Mouse (Mus musculus) heart, embryonic 11.5 days (tissue): ENCODE data around the gene Prss50. TPM values are rescaled to one million over a fixed set of nuclear protein-coding genes. Genes with fewer than 3 reads are reported as not detected.

Source experiments
- ATAC-seq: fragments of 200-750 bp; cut with Nextera tagmentation; replicated peaks from 2 replicates; pipeline ENCODE4 v1.8.0; 2017; ENCODE audit warnings: moderate library complexity; ENCODE audit not compliant: insufficient number of reproducible peaks, low FRiP score, low TSS enrichment
- H3K27ac ChIP-seq: fragments of 300-500 bp; sonication (generic); 2 replicates; pipeline ENCODE4 v1.5.1; 2014; ENCODE audit warnings: mild to moderate bottlenecking, low read depth, low read length
- H3K27me3 ChIP-seq: fragments of 300-500 bp; sonication (generic); 2 replicates; pipeline ENCODE4 v1.6.1; 2014; ENCODE audit warnings: mild to moderate bottlenecking, low read length, mixed read lengths; ENCODE audit not compliant: control insufficient read depth, insufficient read depth
- H3K36me3 ChIP-seq: fragments of 300-500 bp; sonication (generic); 2 replicates; pipeline ENCODE4 v1.6.1; 2014; ENCODE audit warnings: mild to moderate bottlenecking, low read length, moderate library complexity, mixed read lengths; ENCODE audit not compliant: control insufficient read depth, insufficient read depth
- H3K4me1 ChIP-seq: fragments of 300-500 bp; sonication (generic); 2 replicates; pipeline ENCODE4 v1.6.1; 2014; ENCODE audit warnings: low read length; ENCODE audit not compliant: control insufficient read depth, insufficient read depth
- H3K4me2 ChIP-seq: fragments of 300-500 bp; sonication (generic); 2 replicates; pipeline ENCODE4 v1.6.1; 2014; ENCODE audit warnings: mild to moderate bottlenecking, moderate library complexity
- H3K4me3 ChIP-seq: fragments of 300-500 bp; sonication (generic); 2 replicates; pipeline ENCODE4 v1.5.1; 2014; ENCODE audit warnings: low read depth, low read length
- H3K9ac ChIP-seq: fragments of 300-500 bp; sonication (generic); 2 replicates; pipeline ENCODE4 v1.6.1; 2014; ENCODE audit warnings: mild to moderate bottlenecking, low read depth, low read length, moderate library complexity
- H3K9me3 ChIP-seq: fragments of 300-500 bp; sonication (generic); replicated peaks from 2 replicates; pipeline ENCODE4 v1.6.1; 2016; ENCODE audit warnings: low read length; ENCODE audit not compliant: control insufficient read depth
- WGBS: fragments of 180-500 bp; shearing (Covaris S2); extraction: QIAGEN DNeasy Blood & Tissue Kit; methylation state at CpG from one replicate; pipeline ENCODE4 v1.1.7; 2014; ENCODE audit not compliant: insufficient replicate concordance; 5-methylcytosine and 5-hydroxymethylcytosine counted together
- polyA plus RNA-seq: library from polyadenylated mRNA; unstranded; fragments of >200 nt; fragmentation: Nextera tagmentation; extraction: Ambion mirVana; gene quantifications from 2 replicates; pipeline ENCODE4 v1.2.1, GENCODE M21; 2014

The Prss50 gene
- polyA plus RNA-seq, 1 experiment from 2014 or later, result 1.6 TPM

GRCm38 (mm10) chr9:110834411-110834810 is 23.4 kb upstream of the Prss50 start, which contains the start of gene Prss45:
Gene Prss45 (plus strand): TSS chr9:110834588.
- WGBS, result 63% methylated on average over 19 of the region's 19 CpGs
- no peak within 1 kb of the TSS for H3K4me3 ChIP-seq

GRCm38 (mm10) chr9:110834961-110835360 is 22.8 kb upstream of the Prss50 start:
- Histone ChIP-seq H3K9ac (no peak overlapping the region), H3K4me1 (no peaks in the 10 kb centered on the region), H3K4me3 (no peak overlapping the region), H3K4me2 (peak overlapping the region; percentile 20; the same call in 1 of the 2 replicates), H3K27me3 (no peaks in the 10 kb centered on the region), H3K27ac (no peak overlapping the region), H3K36me3 (no peaks in the 10 kb centered on the region), H3K9me3 (no peaks in the 10 kb centered on the region)
- 24% methylated on average over 10 of the region's 10 CpGs for WGBS
- ATAC-seq, result no peak

More at GRCm38 (mm10) chr9:110834411-110834810, 23.4 kb upstream of the Prss50 start, which contains the start of gene Prss45:
- H3K27me3 ChIP-seq, result no peaks in the 10 kb centered on the region
- no peak within 1 kb of the TSS for H3K27ac ChIP-seq
- H3K9ac ChIP-seq, result no peak within 1 kb of the TSS
- H3K4me2 ChIP-seq, result peak within 1 kb of the TSS; percentile 20; the same call in 1 of the 2 replicates
- ATAC-seq, result no peak
- no peaks in the 10 kb centered on the region for H3K4me1 ChIP-seq
- H3K9me3 ChIP-seq, result no peaks in the 10 kb centered on the region
- H3K36me3 ChIP-seq, result no peaks in the 10 kb centered on the region

DNA sequence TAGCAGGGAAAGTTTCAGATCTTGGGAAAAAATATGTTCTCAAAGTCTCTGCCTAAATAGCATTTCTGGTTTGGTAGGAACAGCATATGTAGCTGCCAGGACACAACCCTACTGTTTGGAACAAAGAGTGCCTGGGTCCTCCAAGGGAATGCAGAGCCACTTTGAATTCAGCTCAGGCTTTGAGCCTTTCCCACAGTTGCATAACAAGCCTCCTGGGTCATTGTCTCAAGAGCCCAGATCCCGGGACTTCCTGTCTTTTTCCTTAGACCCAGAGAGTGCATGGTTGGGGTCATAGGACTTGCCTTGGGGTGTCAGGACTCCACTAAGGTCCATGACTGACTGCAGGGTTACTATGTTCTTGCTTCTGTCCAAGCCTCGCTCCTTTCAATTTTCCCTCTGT is 21.7 kb upstream of the Prss50 start:
- Histone ChIP-seq H3K4me2 (no peak overlapping the region), H3K27me3 (no peaks in the 10 kb centered on the region), H3K9ac (no peak overlapping the region), H3K27ac (no peak overlapping the region), H3K4me1 (no peaks in the 10 kb centered on the region), H3K36me3 (no peaks in the 10 kb centered on the region), H3K4me3 (no peak overlapping the region), H3K9me3 (no peaks in the 10 kb centered on the region)
- WGBS, result 68% methylated on average over 2 of the region's 2 CpGs
- no peak for ATAC-seq

DNA sequence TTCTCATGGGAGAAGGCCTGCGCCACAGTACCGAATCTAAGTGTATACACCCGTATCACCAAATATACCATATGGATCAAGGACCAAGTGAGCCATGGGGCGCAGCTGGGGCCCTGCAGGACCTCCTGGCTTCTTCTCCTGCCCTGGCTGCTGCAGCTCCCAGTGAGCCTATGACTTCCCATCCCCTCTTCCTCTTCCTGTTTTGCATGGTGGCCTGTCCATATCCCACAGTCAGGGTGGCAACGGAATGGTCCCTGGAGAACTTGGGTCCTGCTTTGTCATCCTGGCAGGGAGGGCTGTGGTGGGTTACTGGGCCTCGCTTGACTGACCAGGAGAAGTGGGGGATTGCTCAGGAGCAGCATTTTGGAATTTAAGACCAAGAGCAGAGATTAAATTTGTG is 16.9 kb upstream of the Prss50 start:
- Histone ChIP-seq H3K27me3 (no peaks in the 10 kb centered on the region), H3K4me1 (no peaks in the 10 kb centered on the region), H3K4me3 (no peak overlapping the region), H3K27ac (no peak overlapping the region), H3K9ac (no peak overlapping the region), H3K9me3 (no peaks in the 10 kb centered on the region), H3K36me3 (no peaks in the 10 kb centered on the region), H3K4me2 (no peak overlapping the region)
- ATAC-seq, result no peak
- WGBS, result 72% methylated on average over 6 of the region's 6 CpGs

GRCm38 (mm10) chr9:110841438-110841837 is 16.3 kb upstream of the Prss50 start:
- Histone ChIP-seq H3K4me3 (no peak overlapping the region), H3K4me1 (no peaks in the 10 kb centered on the region), H3K9me3 (no peaks in the 10 kb centered on the region), H3K9ac (no peak overlapping the region), H3K27me3 (no peaks in the 10 kb centered on the region), H3K36me3 (no peaks in the 10 kb centered on the region), H3K27ac (no peak overlapping the region), H3K4me2 (no peak overlapping the region)
- WGBS, result 72% methylated on average over 2 of the region's 2 CpGs
- no peak for ATAC-seq

DNA sequence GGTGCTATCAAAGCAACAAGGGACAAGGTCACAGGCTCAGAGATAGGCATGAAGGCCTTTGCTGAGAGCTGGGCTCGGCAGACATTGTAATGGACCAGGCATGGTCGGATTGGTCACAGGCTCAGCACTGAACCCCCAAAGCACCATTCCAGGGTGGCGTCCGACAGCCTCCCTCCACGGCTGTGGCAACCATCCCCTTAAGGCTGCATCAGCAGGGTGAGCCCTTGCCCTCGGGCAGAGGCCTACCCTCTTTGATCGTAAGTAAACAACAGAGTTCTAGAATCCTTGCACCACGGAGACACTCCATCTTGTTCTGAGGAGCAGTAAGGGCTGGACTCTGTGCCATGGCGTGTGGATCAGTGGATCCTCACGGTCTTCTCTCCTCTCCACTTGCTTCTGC is 13.6 kb upstream of the Prss50 start, which contains the start of gene Prss46:
Gene Prss46 (plus strand): TSS at position 301 of the 400 bp plus-strand sequence.
- Histone ChIP-seq H3K27me3 (no peaks in the 10 kb centered on the region), H3K36me3 (no peaks in the 10 kb centered on the region), H3K4me3 (no peak within 1 kb of the TSS), H3K27ac (no peak within 1 kb of the TSS), H3K9me3 (no peaks in the 10 kb centered on the region), H3K4me1 (no peaks in the 10 kb centered on the region), H3K4me2 (no peak within 1 kb of the TSS), H3K9ac (no peak within 1 kb of the TSS)
- 77% methylated on average over 10 of the region's 10 CpGs for WGBS
- ATAC-seq, result no peak

GRCm38 (mm10) chr9:110849162-110849561 is 8.6 kb upstream of the Prss50 start:
- no peak for ATAC-seq

DNA sequence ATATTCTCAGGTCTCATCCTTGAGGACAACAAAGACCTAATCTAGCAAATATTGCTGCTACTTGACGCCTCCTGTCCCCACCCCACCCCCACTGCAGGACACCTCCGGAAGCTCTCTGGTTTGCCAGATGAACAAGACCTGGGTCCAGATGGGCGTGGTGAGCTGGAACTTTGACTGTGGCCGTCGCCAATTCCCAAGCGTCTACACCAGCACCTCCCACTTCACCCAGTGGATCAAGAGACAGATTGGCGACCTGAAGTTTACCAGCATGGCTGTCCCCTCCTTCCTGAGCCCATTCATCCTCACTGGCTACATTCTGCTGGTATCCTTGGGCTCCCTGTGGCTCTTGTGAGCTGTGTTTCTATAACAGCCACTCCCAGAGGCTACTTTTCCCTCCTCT is 1.9 kb upstream of the Prss50 start:
- ATAC-seq, result no peak
- H3K27me3 ChIP-seq, result peaks cover 17% of the 10 kb centered on the region

More at GRCm38 (mm10) chr9:110849162-110849561, 8.6 kb upstream of the Prss50 start:
- H3K4me1 ChIP-seq, result no peaks in the 10 kb centered on the region
- no peak overlapping the region for H3K4me3 ChIP-seq
- H3K4me2 ChIP-seq, result no peak overlapping the region
- H3K9ac ChIP-seq, result no peak overlapping the region
- no peaks in the 10 kb centered on the region for H3K27me3 ChIP-seq
- no peaks in the 10 kb centered on the region for H3K36me3 ChIP-seq
- no peak overlapping the region for H3K27ac ChIP-seq
- no peaks in the 10 kb centered on the region for H3K9me3 ChIP-seq
- WGBS, result 68% methylated on average over 7 of the region's 7 CpGs

GRCm38 (mm10) chr9:110856920-110857319 is 847 bp upstream of the Prss50 start:
- H3K4me1 ChIP-seq, result peaks cover 5% of the 10 kb centered on the region
- 26% methylated on average over 4 of the region's 4 CpGs for WGBS

More for the DNA sequence above, 1.9 kb upstream of the Prss50 start:
- Histone ChIP-seq H3K4me3 (no peak overlapping the region), H3K9ac (no peak overlapping the region), H3K27ac (no peak overlapping the region), H3K4me1 (peaks cover 5% of the 10 kb centered on the region), H3K36me3 (no peaks in the 10 kb centered on the region), H3K9me3 (no peaks in the 10 kb centered on the region), H3K4me2 (no peak overlapping the region)
- WGBS, result 58% methylated on average over 7 of the region's 7 CpGs

More at GRCm38 (mm10) chr9:110856920-110857319, 847 bp upstream of the Prss50 start:
- no peak overlapping the region for H3K4me2 ChIP-seq
- H3K27ac ChIP-seq, result no peak overlapping the region
- H3K27me3 ChIP-seq, result peaks cover 17% of the 10 kb centered on the region
- H3K9me3 ChIP-seq, result no peaks in the 10 kb centered on the region
- no peak overlapping the region for H3K9ac ChIP-seq
- no peak overlapping the region for H3K4me3 ChIP-seq
- ATAC-seq, result no peak
- no peaks in the 10 kb centered on the region for H3K36me3 ChIP-seq
